Mouse (Mus musculus): ENCODE measurements around the gene Vps18. TPM values are rescaled to one million over a fixed set of nuclear protein-coding genes. Genes with fewer than 3 reads are reported as not detected.

Gene Vps18
- polyA plus RNA-seq, 1 experiment from 2014 or later = 7.7 TPM

- Histone ChIP-seq H3K36me3 (ENCODE audit: control insufficient read depth, insufficient read depth, low read length) (no peaks in the 10 kb centered on the region), H3K27ac (replicated peaks) (peak overlapping the region; percentile 81), H3K27me3 (ENCODE audit: control insufficient read depth, insufficient read depth, low read length) (0 out of 2 replicates have a peak, but pooled peaks cover 4% of the 10 kb centered on the region), H3K9ac (ENCODE audit: low read length) (no peak overlapping the region), H3K4me3 (ENCODE audit: low read depth, low read length) (no peak overlapping the region), H3K4me1 (replicated peaks; ENCODE audit: control insufficient read depth, insufficient read depth) (peaks cover 7% of the 10 kb centered on the region), H3K4me2 (replicated peaks; ENCODE audit: low read depth) (no peak overlapping the region), H3K9me3 (ENCODE audit: control insufficient read depth, low read length) (no peaks in the 10 kb centered on the region)
- ATAC-seq (ENCODE audit: low FRiP score, low TSS enrichment) = peak; percentile 71
- 61% methylated on average over 3 of the region's 3 CpGs for WGBS
- DNase-seq (ENCODE audit: low spot score) = peak; percentile 62
- TF ChIP-seq CTCF (IDR thresholded peaks at IDR 0.05; ENCODE audit: low read depth) = no peak
- no peak for TF ChIP-seq EP300 (optimal IDR thresholded peaks at IDR 0.05)
Observed at GRCm38 (mm10) chr2:119318043-119318710, 29.6 kb downstream of the Vps18 start.

GRCm38 (mm10) chr2:119320571-119320970 lies 32.0 kb downstream of the Vps18 start:
- no peak overlapping the region for H3K27ac ChIP-seq (replicated peaks)
- TF ChIP-seq CTCF (IDR thresholded peaks at IDR 0.05; ENCODE audit: low read depth) (no peak), EP300 (optimal IDR thresholded peaks at IDR 0.05) (no peak)
- 68% methylated on average over 8 of the region's 8 CpGs for WGBS
- peaks cover 7% of the 10 kb centered on the region for H3K4me1 ChIP-seq (replicated peaks; ENCODE audit: control insufficient read depth, insufficient read depth)
- DNase-seq (ENCODE audit: low spot score) (no peak), ATAC-seq (ENCODE audit: low FRiP score, low TSS enrichment) (no peak)
- H3K36me3 ChIP-seq (ENCODE audit: control insufficient read depth, insufficient read depth, low read length) = no peaks in the 10 kb centered on the region
- no peak overlapping the region for H3K4me3 ChIP-seq (ENCODE audit: low read depth, low read length)
- 0 out of 2 replicates have a peak, but pooled peaks cover 7% of the 10 kb centered on the region for H3K27me3 ChIP-seq (ENCODE audit: control insufficient read depth, insufficient read depth, low read length)
- H3K4me2 ChIP-seq (replicated peaks; ENCODE audit: low read depth) = no peak overlapping the region
- no peak overlapping the region for H3K9ac ChIP-seq (ENCODE audit: low read length)
- no peaks in the 10 kb centered on the region for H3K9me3 ChIP-seq (ENCODE audit: control insufficient read depth, low read length)

- no peak for ATAC-seq (ENCODE audit: low FRiP score, low TSS enrichment)
- Histone ChIP-seq H3K9ac (ENCODE audit: low read length) (peak overlapping the region; percentile 35; the same call in 1 of the 2 replicates), H3K27me3 (ENCODE audit: control insufficient read depth, insufficient read depth, low read length) (0 out of 2 replicates have a peak, but pooled peaks cover 10% of the 10 kb centered on the region), H3K4me1 (replicated peaks; ENCODE audit: control insufficient read depth, insufficient read depth) (peaks cover 7% of the 10 kb centered on the region), H3K36me3 (ENCODE audit: control insufficient read depth, insufficient read depth, low read length) (no peaks in the 10 kb centered on the region), H3K9me3 (ENCODE audit: control insufficient read depth, low read length) (no peaks in the 10 kb centered on the region), H3K4me3 (ENCODE audit: low read depth, low read length) (peak overlapping the region; percentile 32), H3K27ac (replicated peaks) (no peak overlapping the region), H3K4me2 (replicated peaks; ENCODE audit: low read depth) (peak overlapping the region; percentile 55)
- WGBS = 10% methylated on average over 48 of the region's 48 CpGs
- TF ChIP-seq CTCF (IDR thresholded peaks at IDR 0.05; ENCODE audit: low read depth) = 0 out of 2 replicates have a peak, but pooled peaks have one; percentile 7
- TF ChIP-seq EP300 (optimal IDR thresholded peaks at IDR 0.05) = no peak
- peak; percentile 37 for DNase-seq (ENCODE audit: low spot score)
Observed at GRCm38 (mm10) chr2:119321771-119322586, 33.4 kb downstream of the Vps18 start.

- WGBS = 22% methylated on average over 37 of the region's 39 CpGs
- ATAC-seq (ENCODE audit: low FRiP score, low TSS enrichment) = no peak
- DNase-seq (ENCODE audit: low spot score) = peak; percentile 68
Observed at GRCm38 (mm10) chr2:119322587-119323300, 34.2 kb downstream of the Vps18 start.

GRCm38 (mm10) chr2:119323866-119324575 lies 35.5 kb downstream of the Vps18 start:
- Histone ChIP-seq H3K4me2 (replicated peaks; ENCODE audit: low read depth) (peak overlapping the region; percentile 88), H3K4me1 (replicated peaks; ENCODE audit: control insufficient read depth, insufficient read depth) (peaks cover 7% of the 10 kb centered on the region), H3K9ac (ENCODE audit: low read length) (peak overlapping the region; percentile 13; the same call in 1 of the 2 replicates), H3K27ac (replicated peaks) (peak overlapping the region; percentile 75; the same call in 1 of the 2 replicates), H3K9me3 (ENCODE audit: control insufficient read depth, low read length) (no peaks in the 10 kb centered on the region), H3K27me3 (ENCODE audit: control insufficient read depth, insufficient read depth, low read length) (peaks cover 15% of the 10 kb centered on the region; the same call in 1 of the 2 replicates), H3K36me3 (ENCODE audit: control insufficient read depth, insufficient read depth, low read length) (no peaks in the 10 kb centered on the region), H3K4me3 (ENCODE audit: low read depth, low read length) (no peak overlapping the region)
- ATAC-seq (ENCODE audit: low FRiP score, low TSS enrichment) (no peak), DNase-seq (ENCODE audit: low spot score) (no peak)
- 24% methylated on average over 24 of the region's 32 CpGs for WGBS
- TF ChIP-seq EP300 (optimal IDR thresholded peaks at IDR 0.05) (no peak), CTCF (IDR thresholded peaks at IDR 0.05; ENCODE audit: low read depth) (no peak)

More at GRCm38 (mm10) chr2:119322587-119323300, 34.2 kb downstream of the Vps18 start:
- peaks cover 7% of the 10 kb centered on the region for H3K4me1 ChIP-seq (replicated peaks; ENCODE audit: control insufficient read depth, insufficient read depth)
- H3K4me3 ChIP-seq (ENCODE audit: low read depth, low read length) = peak overlapping the region; percentile 32
- no peaks in the 10 kb centered on the region for H3K9me3 ChIP-seq (ENCODE audit: control insufficient read depth, low read length)
- H3K27ac ChIP-seq (replicated peaks) = no peak overlapping the region
- no peaks in the 10 kb centered on the region for H3K36me3 ChIP-seq (ENCODE audit: control insufficient read depth, insufficient read depth, low read length)
- H3K4me2 ChIP-seq (replicated peaks; ENCODE audit: low read depth) = peak overlapping the region; percentile 55
- peak overlapping the region; percentile 35; the same call in 1 of the 2 replicates for H3K9ac ChIP-seq (ENCODE audit: low read length)
- TF ChIP-seq CTCF (IDR thresholded peaks at IDR 0.05; ENCODE audit: low read depth) = no peak
- no peak for TF ChIP-seq EP300 (optimal IDR thresholded peaks at IDR 0.05)
- 0 out of 2 replicates have a peak, but pooled peaks cover 13% of the 10 kb centered on the region for H3K27me3 ChIP-seq (ENCODE audit: control insufficient read depth, insufficient read depth, low read length)

Data from stomach, postnatal 0 days (tissue).